Mouse (Mus musculus): Measurements from ENCODE around the gene Kdm8.

The Kdm8 gene

GRCm38 (mm10) chr7:125503374-125504092, 59.1 kb downstream of the Kdm8 start:
- no peak for DNase-seq (ENCODE audit: low read depth)

DNA sequence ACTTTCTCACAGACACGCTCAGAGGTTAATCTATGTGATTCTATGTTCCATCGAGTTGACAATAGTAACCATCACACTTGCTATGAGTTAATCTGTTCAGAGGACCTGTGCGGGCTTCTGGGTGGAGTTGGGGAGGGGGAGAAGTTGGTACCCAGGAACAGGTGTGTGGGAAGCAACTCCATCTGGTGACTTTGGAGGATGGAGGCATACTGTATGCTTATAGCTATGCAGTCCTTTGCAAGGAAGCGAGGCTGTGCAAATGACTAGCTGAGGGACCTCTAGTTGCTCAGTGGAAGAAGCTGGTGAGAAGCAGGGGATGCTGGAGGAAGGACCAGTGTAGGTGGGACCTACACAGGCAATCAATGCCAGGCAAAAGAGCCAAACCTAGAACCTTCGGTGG, 60.1 kb downstream of the Kdm8 start:
- no peak for DNase-seq (ENCODE audit: low read depth)

DNA sequence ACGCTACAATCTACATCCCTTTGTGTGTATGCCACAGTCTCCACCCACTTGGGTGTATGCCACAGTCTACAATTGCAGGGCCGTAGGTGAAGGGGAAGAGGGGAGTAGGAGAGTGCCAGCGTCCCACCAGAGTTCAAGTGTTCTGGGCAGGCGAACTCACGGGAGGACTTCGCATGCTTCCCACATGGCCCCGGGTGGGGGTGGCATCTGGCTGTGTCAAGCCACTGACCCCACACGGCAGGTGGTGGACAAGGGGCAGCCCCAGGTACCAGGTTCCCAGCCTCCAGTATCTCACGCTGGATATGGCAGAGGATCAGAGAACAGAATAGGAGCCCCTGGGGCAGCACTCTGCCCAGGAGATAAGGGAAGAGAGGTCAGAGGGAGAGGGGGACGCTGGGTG, 61.1 kb downstream of the Kdm8 start:
- DNase-seq (ENCODE audit: low read depth) = no peak

DNA sequence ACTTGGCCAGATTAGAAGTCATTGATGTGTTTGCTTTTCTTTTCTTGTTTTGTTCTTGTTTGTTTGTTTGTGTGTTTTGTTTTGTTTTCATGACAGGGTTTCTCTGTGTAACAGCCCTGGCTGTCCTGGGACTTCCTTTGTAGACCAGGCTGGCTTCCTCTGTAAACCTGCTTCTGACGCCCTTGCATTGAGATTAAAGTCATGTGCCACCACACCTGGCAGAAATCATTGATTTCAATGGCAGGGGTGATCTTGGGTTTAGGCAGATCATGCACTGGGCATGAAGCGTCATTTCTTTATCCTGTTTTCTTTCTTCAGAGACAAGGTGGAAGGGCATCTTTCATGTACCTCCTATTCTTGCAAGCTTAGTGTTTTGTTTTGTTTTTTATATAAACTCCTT, 62.8 kb downstream of the Kdm8 start:
- DNase-seq (ENCODE audit: low read depth) = no peak

DNA sequence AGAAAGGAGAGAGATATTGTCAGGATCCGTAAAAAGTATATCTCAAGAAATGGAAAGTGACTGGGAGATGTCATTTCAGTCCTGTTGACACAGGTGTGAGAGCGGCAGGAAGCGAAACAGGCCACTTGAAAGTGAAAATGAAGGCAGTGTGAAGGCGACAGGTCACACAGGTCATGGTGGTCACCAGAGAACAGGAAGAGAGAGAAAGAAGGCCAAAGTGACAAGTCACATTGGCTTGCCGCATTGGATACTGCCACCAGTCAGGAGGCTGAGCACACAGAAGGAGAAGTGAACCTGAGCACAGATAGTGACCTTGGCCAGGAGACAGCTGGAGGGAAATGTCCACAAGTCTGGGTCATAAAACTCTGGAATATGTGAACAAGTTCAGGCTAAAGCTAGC, 67.0 kb downstream of the Kdm8 start:
- DNase-seq (ENCODE audit: low read depth) = no peak

DNA sequence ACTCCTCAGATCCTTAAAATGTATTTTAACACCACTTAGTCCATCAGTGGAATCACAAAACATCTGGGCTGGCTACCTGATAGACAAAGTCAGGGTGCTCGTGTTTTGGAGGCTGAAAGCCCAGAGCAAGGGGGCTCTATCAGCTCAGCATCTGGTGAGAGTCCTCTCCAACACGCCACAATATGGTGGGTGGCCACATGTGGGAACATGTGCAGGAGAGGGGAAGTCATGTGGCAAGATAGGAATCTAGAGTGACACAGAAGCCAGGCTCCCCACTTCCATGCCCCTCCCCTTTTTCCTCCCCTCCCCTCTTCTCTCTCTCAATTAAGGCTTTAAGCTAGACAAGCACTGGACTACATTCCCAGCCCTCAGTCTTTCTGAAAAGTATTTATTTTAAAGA, 67.4 kb downstream of the Kdm8 start:
- DNase-seq (ENCODE audit: low read depth) = no peak

All from NIH3T3 (cell line).